Mouse (Mus musculus): Measurements from ENCODE around the gene Snx19.

- TF ChIP-seq CTCF (IDR thresholded peaks at IDR 0.05; ENCODE audit: borderline replicate concordance, insufficient read depth, low read depth, low read length): no peak
- TF ChIP-seq POLR2A (IDR thresholded peaks at IDR 0.05; ENCODE audit: borderline replicate concordance, insufficient read depth, low read length): no peak
These were observed 37.8 kb downstream of the Snx19 start for GRCm38 (mm10) chr9:30464661-30465060.
